Mouse (Mus musculus): ENCODE measurements around the gene Bok. TPM values are rescaled to one million over a fixed set of nuclear protein-coding genes. Genes with fewer than 3 reads are reported as not detected.

Bok gene
- total RNA-seq (2021) = 1 to 10 TPM; 3.0 to 3.1 TPM
- 5.9 and 9.0 TPM in 2 replicates for polyA plus RNA-seq (2012; rRNA removed)
- long read RNA-seq, transcript Bok-201 (5 exons, 1,468 nt) = major isoform, 5 of 8 reads
- long read RNA-seq, partial matches to known transcripts = 2 of 8 reads
- long read RNA-seq, other reads (novel, unspliced or antisense) = 1 of 8 reads

- Histone ChIP-seq H3K36me3 (ENCODE audit: control insufficient read depth, insufficient read depth, low read length) (no peaks in the 10 kb centered on the region), H3K9ac (ENCODE audit: low read depth, low read length) (peak within 1 kb of the TSS; percentile 70), H3K4me1 (ENCODE audit: control insufficient read depth, insufficient read depth, low read length) (peaks cover 9% of the 10 kb centered on the region), H3K79me2 (replicated peaks; ENCODE audit: control insufficient read depth, insufficient read depth, low read length) (no peaks in the 10 kb centered on the region), H3K4me3 (peak within 1 kb of the TSS; percentile 66), H3K27ac (peak within 1 kb of the TSS; percentile 73), H3K27me3 (ENCODE audit: control insufficient read depth, insufficient read depth, low read length) (no peaks in the 10 kb centered on the region)
- under 1% methylated on average over 77 of the region's 78 CpGs for WGBS
- TF ChIP-seq EP300 (IDR thresholded peaks at IDR 0.05; ENCODE audit: insufficient read depth, low read depth, low read length) = no peak
- 0 out of 2 replicates have a peak, but pooled peaks have one; percentile 36 for TF ChIP-seq POLR2A (IDR thresholded peaks at IDR 0.05; ENCODE audit: insufficient read depth, low read depth, low read length)
- peak; percentile 86 to 88 for DNase-seq
- intact Hi-C loops (cut with DNase I) = loop anchor here (2.0 to 5.0 kb wide), 2 partner anchors 17 to 48 kb away; no protein-coding TSS in a partner anchor
Observed at GRCm38 (mm10) chr1:93685401-93686244, at the start of gene Bok. TSS of gene Bok (plus strand) at chr1:93685660.

- peaks cover 11% of the 10 kb centered on the region for H3K4me1 ChIP-seq (ENCODE audit: control insufficient read depth, insufficient read depth, low read length)
- no peak for DNase-seq
- intact Hi-C loops (cut with DNase I) = loop anchor here (2.0 to 10.0 kb wide), 5 partner anchors 51 to 292 kb away; partner anchors contain the start of genes Atg4b, Bok, Farp2 and Ing5
- WGBS = 23% methylated on average over 7 of the region's 7 CpGs
- H3K27ac ChIP-seq = peak overlapping the region; percentile 91
- H3K36me3 ChIP-seq (ENCODE audit: control insufficient read depth, insufficient read depth, low read length) = peaks cover 5% of the 10 kb centered on the region
- peak overlapping the region; percentile 68 for H3K4me3 ChIP-seq
- peaks cover 4% of the 10 kb centered on the region; the same call in 1 of the 2 replicates for H3K79me2 ChIP-seq (replicated peaks; ENCODE audit: control insufficient read depth, insufficient read depth, low read length)
- H3K9ac ChIP-seq (ENCODE audit: low read depth, low read length) = peak overlapping the region; percentile 76
- H3K27me3 ChIP-seq (ENCODE audit: control insufficient read depth, insufficient read depth, low read length) = no peaks in the 10 kb centered on the region
- no peak for TF ChIP-seq POLR2A (IDR thresholded peaks at IDR 0.05; ENCODE audit: insufficient read depth, low read depth, low read length)
- TF ChIP-seq EP300 (IDR thresholded peaks at IDR 0.05; ENCODE audit: insufficient read depth, low read depth, low read length) = no peak
- TF ChIP-seq CTCF (IDR thresholded peaks at IDR 0.05) = peak; percentile 52
Observed at GRCm38 (mm10) chr1:93636211-93636897, 49.1 kb upstream of the Bok start.

- no peaks in the 10 kb centered on the region for H3K79me2 ChIP-seq (replicated peaks; ENCODE audit: control insufficient read depth, insufficient read depth, low read length)
- no peaks in the 10 kb centered on the region for H3K27me3 ChIP-seq (ENCODE audit: control insufficient read depth, insufficient read depth, low read length)
- intact Hi-C loops (cut with DNase I) = no loop called here
- WGBS = 84% methylated on average over 2 of the region's 2 CpGs
- H3K4me3 ChIP-seq = no peak overlapping the region
- H3K27ac ChIP-seq = no peak overlapping the region
- no peaks in the 10 kb centered on the region for H3K36me3 ChIP-seq (ENCODE audit: control insufficient read depth, insufficient read depth, low read length)
- TF ChIP-seq CTCF (IDR thresholded peaks at IDR 0.05) (no peak), POLR2A (IDR thresholded peaks at IDR 0.05; ENCODE audit: insufficient read depth, low read depth, low read length) (no peak), EP300 (IDR thresholded peaks at IDR 0.05; ENCODE audit: insufficient read depth, low read depth, low read length) (no peak)
- no peak overlapping the region for H3K9ac ChIP-seq (ENCODE audit: low read depth, low read length)
- no peaks in the 10 kb centered on the region for H3K4me1 ChIP-seq (ENCODE audit: control insufficient read depth, insufficient read depth, low read length)
- no peak for DNase-seq
Observed at GRCm38 (mm10) chr1:93641978-93642377, 43.5 kb upstream of the Bok start.

GRCm38 (mm10) chr1:93642692-93643091 lies 42.8 kb upstream of the Bok start:
- H3K4me3 ChIP-seq = no peak overlapping the region
- no peak overlapping the region for H3K9ac ChIP-seq (ENCODE audit: low read depth, low read length)
- no peak overlapping the region for H3K27ac ChIP-seq
- H3K4me1 ChIP-seq (ENCODE audit: control insufficient read depth, insufficient read depth, low read length) = no peaks in the 10 kb centered on the region
- intact Hi-C loops (cut with DNase I) = no loop called here
- 96% methylated on average over 2 of the region's 2 CpGs for WGBS
- no peaks in the 10 kb centered on the region for H3K79me2 ChIP-seq (replicated peaks; ENCODE audit: control insufficient read depth, insufficient read depth, low read length)
- DNase-seq = no peak
- H3K36me3 ChIP-seq (ENCODE audit: control insufficient read depth, insufficient read depth, low read length) = no peaks in the 10 kb centered on the region
- no peak for TF ChIP-seq POLR2A (IDR thresholded peaks at IDR 0.05; ENCODE audit: insufficient read depth, low read depth, low read length)
- TF ChIP-seq EP300 (IDR thresholded peaks at IDR 0.05; ENCODE audit: insufficient read depth, low read depth, low read length) = no peak
- no peak for TF ChIP-seq CTCF (IDR thresholded peaks at IDR 0.05)
- no peaks in the 10 kb centered on the region for H3K27me3 ChIP-seq (ENCODE audit: control insufficient read depth, insufficient read depth, low read length)

GRCm38 (mm10) chr1:93649604-93650172 lies 35.8 kb upstream of the Bok start:
- no peak overlapping the region for H3K27ac ChIP-seq
- H3K27me3 ChIP-seq (ENCODE audit: control insufficient read depth, insufficient read depth, low read length) = no peaks in the 10 kb centered on the region
- intact Hi-C loops (cut with DNase I) = no loop called here
- H3K9ac ChIP-seq (ENCODE audit: low read depth, low read length) = no peak overlapping the region
- H3K4me1 ChIP-seq (ENCODE audit: control insufficient read depth, insufficient read depth, low read length) = no peaks in the 10 kb centered on the region
- H3K4me3 ChIP-seq = no peak overlapping the region
- no peak for DNase-seq
- 71% methylated on average over 5 of the region's 5 CpGs for WGBS
- TF ChIP-seq CTCF (IDR thresholded peaks at IDR 0.05) (no peak), POLR2A (IDR thresholded peaks at IDR 0.05; ENCODE audit: insufficient read depth, low read depth, low read length) (no peak), EP300 (IDR thresholded peaks at IDR 0.05; ENCODE audit: insufficient read depth, low read depth, low read length) (no peak)
- H3K36me3 ChIP-seq (ENCODE audit: control insufficient read depth, insufficient read depth, low read length) = no peaks in the 10 kb centered on the region
- no peaks in the 10 kb centered on the region for H3K79me2 ChIP-seq (replicated peaks; ENCODE audit: control insufficient read depth, insufficient read depth, low read length)
